Mouse (Mus musculus) brain, embryonic 14.5 days (tissue): Measurements from ENCODE around the gene Spem2.

Experiments used
- CTCF ChIP-seq: fragments of 200-500 bp; IDR thresholded peaks from 2 replicates; pipeline ENCODE4 v1.5.1; 2012; ENCODE audit warnings: inconsistent platforms, mild to moderate bottlenecking, moderate library complexity, borderline replicate concordance; ENCODE audit not compliant: insufficient read depth, insufficient read length; ENCODE audit errors: extremely low read depth
- POLR2A ChIP-seq: fragments of 200-500 bp; IDR thresholded peaks from 2 replicates; pipeline ENCODE4 v1.6.1; 2012; ENCODE audit warnings: mild to moderate bottlenecking, inconsistent platforms, borderline replicate concordance; ENCODE audit not compliant: poor library complexity, insufficient read depth, insufficient read length, severe bottlenecking; ENCODE audit errors: extremely low read depth

DNA sequence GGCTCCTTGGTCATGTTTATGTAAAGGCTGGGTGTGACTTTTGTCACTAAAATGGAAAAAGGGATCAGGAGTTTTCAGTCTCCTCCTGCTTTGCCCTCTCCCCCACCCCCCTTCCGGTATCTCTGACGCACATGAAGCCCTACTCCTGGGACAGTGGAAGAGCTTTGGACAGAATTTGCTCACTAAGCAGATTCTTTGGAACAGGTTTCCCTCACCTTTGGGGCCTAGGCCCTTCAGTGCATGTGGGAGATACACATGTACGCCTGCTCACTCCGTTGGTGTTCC lies 50.7 kb downstream of the Spem2 start:
- TF ChIP-seq CTCF (no peak), POLR2A (no peak)
